Mouse (Mus musculus) cerebellum, adult 11 months (tissue): Measurements from ENCODE around the gene Lmx1a.
A peak's percentile ranks its signal among the peaks of the same experiment; 100 is the strongest.

Source experiments
- DNase-seq: peaks from one replicate; pipeline ENCODE4 v3.0.0; 2022

Lmx1a gene

GRCm38 (mm10) chr1:167789448-167789847, 100.4 kb downstream of the Lmx1a start:
- DNase-seq: no peak

DNA sequence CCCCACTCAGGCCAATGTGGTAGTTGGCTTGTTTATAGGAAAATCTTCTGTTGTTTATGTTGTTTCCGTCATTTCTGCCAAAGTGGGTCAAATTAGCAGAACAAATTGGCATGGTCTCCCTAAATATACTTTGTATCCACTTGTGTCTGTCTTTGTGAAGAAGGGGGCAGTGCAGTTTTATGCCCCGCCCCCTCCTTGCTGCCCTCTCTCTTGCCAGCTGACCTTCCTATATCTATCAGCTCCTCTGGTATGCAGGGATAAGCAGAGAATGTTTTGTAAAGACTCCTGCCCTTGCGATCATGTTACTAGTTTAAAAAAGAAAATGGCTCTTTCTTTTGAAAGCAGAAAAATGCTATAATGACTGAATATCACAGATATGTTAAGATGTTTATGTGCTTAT, 101.7 kb downstream of the Lmx1a start:
- no peak for DNase-seq

- DNase-seq: no peak
Measured at GRCm38 (mm10) chr1:167791221-167791620, 102.2 kb downstream of the Lmx1a start.

DNA sequence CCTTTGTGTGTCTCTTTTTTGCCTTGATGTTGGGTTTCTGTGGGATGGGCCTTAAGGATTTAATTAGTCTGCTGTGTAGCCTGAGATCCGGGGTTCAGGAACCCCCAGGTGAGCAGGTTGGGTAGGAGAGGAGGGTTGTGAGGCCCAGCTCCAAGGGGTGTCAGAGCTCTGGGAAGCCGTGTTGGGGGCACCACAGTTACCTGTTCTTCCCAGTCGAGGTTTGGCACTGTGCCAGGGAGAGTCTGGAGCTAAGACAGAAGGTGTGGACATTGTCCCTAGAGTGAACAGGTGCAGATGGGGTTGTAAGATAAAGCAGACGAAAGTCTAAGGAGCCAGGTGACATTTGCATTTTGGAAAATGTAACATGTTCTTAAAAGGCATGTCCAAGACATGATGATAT, 112.9 kb downstream of the Lmx1a start:
- no peak for DNase-seq

DNA sequence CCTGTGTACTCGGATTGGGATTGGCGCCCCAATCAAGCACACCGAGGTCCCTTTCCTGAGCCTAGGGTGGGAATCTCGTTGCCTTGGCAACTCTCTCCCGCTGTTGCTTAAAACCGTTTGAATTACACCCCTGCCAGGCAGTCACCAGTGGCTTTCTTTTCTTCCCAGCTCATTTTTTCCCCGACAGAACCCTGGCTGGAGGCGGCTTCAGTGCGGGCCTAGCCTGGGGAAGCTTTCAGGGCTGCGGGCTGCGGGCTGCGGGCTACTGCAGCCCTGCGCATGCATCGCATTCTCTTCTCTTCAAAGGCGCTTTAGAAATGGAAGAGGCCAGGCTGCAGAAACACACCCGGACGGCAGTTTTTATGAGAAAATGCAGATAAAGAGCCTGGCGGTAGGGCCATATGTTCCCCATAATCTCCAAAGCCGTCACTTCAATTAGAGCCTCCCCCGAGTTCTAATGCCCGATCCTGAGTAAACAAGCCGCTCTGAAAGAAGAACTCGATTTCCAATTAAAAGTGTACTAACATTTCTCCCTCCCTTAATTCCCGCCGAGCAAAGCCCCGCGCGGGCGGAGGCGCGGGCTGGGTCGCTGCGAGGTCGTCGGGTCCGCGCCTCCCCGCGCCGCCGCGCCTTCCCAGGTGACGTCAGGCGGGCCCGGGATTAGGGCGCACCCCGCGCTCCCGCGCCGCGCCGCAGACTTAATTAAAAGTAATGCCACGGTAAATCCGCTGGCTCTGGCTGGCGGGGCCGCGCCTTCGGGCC, 113.7 kb downstream of the Lmx1a start:
- DNase-seq: no peak

DNA sequence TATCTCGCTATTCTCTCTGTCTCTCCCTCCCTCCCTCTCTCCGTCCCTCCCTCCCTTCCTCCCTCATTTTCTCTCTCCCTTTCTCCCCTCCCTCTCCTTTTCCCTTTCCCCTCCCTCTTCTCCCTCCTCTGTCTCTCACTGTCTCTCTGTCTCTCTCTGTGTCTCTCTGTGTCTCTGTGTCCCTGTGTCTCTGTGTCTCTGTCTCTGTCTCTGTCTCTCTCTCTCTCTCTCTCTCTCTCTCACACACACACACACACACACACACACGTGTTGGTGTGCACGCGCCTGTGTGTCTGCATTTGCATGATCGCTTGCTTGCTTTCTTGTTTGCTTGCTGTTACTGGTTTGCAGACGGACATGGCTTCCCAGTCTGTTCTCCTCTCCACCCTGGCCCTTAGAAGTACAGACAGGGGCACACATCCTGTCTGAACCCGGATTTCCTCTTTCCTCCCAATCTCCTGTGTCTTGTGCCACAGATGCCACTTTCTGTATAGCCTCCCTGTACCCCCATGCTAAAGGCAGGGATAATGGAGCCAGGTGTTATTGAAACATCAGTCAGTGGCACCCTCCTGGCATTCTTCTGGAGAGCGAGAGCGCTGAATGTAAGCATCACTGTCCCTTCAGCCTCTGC, 114.4 kb downstream of the Lmx1a start:
- DNase-seq: no peak

- no peak for DNase-seq
Measured at GRCm38 (mm10) chr1:167804836-167805235, 115.8 kb downstream of the Lmx1a start.

GRCm38 (mm10) chr1:167811141-167811540, 122.1 kb downstream of the Lmx1a start:
- no peak for DNase-seq

- DNase-seq: no peak
Measured at GRCm38 (mm10) chr1:167815166-167815565, 126.1 kb downstream of the Lmx1a start.

DNA sequence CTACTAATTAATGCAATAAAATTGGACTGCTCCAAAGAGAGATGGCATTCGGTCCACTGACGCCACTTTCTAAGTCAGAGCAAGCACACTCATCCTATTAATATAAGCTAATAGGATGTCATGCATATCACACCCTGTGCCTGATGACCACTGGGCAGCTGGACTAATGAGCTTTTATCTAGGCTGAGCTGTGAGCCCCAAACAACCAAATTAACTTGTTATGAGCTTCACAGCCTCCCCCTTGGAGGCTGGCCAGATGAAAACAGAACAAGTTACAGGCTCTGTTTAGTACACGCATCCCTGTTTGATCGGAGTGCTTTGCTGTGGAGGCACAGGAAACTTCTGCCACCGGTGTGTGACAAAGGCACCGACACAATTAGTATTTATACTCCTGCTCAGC, 128.0 kb downstream of the Lmx1a start:
- no peak for DNase-seq

DNA sequence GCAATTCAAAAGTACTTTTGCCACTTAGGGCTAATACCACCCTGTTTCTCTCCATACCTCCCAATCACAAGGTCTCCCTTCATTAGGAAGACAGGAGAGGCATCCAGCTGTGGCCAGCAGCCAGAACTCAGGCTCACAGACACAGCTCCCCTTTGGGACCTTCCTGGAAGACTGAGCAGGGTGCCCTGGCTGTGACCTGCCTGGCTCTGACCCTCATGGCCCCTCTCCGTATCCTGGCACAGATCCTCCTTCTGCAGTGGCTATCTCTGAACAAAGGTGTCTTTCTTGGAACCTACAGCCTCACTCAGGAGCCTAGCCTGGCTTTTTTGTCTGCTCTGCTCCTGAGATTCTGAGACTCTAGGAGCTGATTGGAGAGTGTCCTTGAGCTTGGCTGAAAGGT, 128.6 kb downstream of the Lmx1a start:
- DNase-seq: no peak

GRCm38 (mm10) chr1:167820031-167820430, 131.0 kb downstream of the Lmx1a start:
- DNase-seq: no peak

- no peak for DNase-seq
Measured at GRCm38 (mm10) chr1:167821125-167821524, 132.1 kb downstream of the Lmx1a start.

GRCm38 (mm10) chr1:167830291-167830690, 141.3 kb downstream of the Lmx1a start:
- DNase-seq: no peak

DNA sequence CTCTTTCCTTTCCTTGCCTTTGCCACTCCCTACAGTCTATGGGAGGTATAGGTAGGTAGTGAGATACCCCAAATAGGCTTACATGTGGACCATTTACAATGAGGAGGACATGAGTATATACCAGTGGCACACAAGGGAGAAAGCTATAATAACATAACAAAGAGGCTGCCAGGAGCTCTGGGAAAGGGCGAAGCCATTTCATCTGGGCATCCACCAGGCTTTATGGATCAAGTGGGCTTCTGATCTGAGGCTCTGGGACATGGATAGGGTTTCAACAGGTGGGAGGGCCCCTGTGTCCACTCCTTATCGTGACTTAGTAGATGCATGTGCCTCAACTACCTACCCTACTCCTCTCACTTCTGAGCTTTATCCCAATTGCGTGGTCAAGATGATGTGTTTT, 142.6 kb downstream of the Lmx1a start:
- DNase-seq: no peak

DNA sequence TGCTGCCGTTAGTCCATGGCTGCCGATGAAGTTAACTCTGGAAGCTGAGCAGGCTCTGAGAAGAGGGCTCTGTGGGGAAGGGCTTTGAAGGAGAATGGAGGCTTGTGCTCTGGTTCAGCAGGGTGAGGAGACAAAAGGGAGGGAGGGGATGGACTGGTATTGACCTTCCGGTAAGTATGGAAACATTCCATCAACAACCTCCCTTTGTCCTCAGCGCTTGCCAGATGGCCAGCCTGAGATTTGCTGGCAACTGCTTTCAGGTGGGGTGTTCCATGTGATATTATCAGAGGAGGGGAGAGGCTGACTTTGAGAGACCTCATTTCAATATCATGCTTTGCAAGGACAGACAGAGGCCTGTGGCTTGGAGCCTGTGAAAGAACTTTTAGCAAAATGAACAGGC, 165.8 kb downstream of the Lmx1a start:
- DNase-seq: no peak

DNA sequence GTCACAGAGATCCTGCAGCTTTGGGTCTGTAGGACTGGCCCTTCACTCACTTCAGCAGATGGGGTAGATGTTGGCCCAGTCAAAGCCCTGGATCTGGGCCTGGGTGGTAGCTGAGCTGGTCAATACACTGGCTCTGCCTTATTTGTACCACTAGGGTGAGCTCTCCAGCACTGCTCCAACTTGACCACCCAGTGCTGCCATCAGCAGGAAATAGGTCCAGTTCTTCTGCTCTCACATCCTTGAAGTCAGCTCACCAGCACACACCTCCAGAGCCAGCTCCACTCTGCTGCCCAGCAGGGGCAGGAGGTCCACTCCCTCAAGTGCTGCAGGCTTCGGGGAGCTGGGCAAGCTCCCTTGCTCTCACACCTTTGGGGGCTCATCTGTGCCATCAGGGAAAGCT, 183.0 kb downstream of the Lmx1a start:
- no peak for DNase-seq

DNA sequence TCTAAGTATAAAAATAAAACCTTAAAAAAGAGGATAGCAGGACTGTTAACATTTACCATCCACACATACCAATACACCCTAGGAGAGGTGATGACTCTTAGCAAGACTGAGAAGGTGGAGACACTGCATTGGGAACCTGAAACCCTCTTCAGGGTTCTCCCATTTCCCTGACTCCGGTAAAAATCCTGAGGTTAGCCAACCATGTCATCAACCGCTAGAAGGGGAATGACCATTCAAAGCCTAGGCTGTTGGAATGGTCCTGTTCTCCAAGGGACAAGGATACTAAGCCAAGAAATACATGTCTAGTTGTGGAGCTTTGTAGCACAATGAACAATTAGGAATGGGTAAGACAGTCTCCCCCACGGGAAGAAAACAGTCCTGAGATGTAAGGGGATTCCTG, 185.1 kb downstream of the Lmx1a start:
- no peak for DNase-seq

DNA sequence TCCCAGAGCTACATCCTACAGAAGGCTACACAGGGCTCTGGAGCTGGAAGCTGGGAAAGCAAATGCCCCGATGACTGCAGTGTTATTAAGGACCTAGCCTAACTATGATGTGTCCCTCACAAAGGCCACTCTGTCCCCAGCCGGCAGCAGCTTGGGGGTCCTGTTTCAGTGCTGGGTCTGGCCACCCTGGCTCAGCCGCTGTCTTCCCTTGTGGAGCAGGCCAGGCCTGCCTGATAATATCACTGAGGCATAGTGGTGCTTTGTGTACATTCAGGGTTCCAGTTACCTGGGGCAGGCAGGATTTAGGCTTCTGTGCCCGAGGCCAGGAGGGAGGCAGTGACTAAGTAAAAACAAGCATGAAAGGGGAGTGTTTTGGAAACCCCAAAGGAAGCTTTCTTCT, 188.9 kb downstream of the Lmx1a start:
- DNase-seq: no peak

- no peak for DNase-seq
Measured at GRCm38 (mm10) chr1:167878354-167878753, 189.3 kb downstream of the Lmx1a start.

DNA sequence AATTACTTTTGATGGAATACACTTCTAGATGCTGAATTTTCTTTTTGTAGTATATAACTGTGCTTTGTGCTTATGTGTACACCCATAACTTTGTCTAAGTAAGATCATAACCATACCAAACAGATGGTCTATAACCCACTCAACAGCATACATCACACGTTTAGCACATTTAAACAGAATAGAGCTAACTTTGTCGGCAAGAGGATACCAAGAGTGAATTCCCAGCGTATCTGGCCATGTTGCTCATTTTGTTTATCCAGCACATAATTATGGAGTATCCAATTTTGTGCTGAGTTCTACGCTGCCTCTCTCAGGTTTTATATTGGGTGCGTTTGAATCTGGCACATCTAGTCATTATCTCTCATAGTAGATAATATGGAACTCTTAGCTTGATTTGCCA, 196.7 kb downstream of the Lmx1a start:
- DNase-seq: no peak

GRCm38 (mm10) chr1:167888120-167888519, 199.1 kb downstream of the Lmx1a start:
- no peak for DNase-seq

DNA sequence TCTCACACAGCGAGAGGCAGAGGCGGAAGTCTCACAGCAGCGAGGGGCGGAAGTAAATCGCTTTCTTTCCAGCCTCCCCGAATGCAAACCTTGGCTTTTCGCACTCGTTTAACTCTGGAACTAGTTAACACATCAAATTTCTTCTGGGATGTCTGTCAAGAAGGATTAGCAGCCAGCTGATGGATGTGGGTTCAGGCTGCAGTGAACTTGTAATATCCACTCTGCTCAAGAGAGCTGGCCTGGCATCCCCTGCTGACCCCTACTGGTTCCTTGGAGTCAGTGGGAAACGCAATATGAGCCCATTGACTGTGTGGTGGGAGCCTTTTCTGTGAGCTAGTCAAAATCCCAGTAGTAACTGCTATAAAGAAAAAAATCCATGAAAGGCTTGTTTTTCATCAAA, 199.8 kb downstream of the Lmx1a start:
- no peak for DNase-seq

DNA sequence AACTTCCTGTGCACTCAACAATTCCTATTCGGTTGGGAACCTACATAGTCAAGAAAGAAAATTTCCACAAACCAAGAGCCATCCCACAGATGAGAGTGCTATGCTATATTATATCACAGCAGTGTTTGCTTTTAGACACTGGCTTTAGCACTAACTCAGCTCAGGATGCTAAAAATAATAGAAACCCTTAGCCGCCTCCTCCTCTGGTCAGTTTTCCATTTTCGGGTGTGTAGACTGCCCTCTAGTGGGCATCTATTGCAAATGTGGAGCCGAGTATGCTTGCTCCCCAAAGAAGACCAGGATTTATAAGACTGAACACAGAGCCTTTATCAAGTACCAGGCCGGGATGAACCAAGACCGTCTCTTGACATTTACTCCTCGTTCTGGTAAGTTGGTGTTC, 207.2 kb downstream of the Lmx1a start:
- DNase-seq: peak; percentile 6
